9 mouse cellular contexts compared by ENCODE assay signal in genomic region chr2:14676885-14677516, GRCm38 (mm10).
A peak's percentile ranks its signal among the peaks of the same experiment; 100 is the strongest.
DNase-seq lines count a peak whose midpoint lies in the region; ATAC-seq lines count a peak whose summit lies in the region.
"Had no signal": no experiment of that assay in that cellular context is flagged by ENCODE, and none has a peak within 500 bp of the region (broad histone marks: within the 10 kb centered on the region; RNA-seq: fewer than 3 reads in every experiment).

No protein-coding gene starts in this region.

- H3K27me3 ChIP-seq in neural tube, embryonic 15.5 days (replicated peaks) = no peaks in the 10 kb centered on the region
- H3K27me3 ChIP-seq: embryonic facial prominence, embryonic 15.5 days had no signal

- WGBS in neural tube, embryonic 15.5 days = 24% methylated on average over 6 of the region's 6 CpGs

- H3K9me3 ChIP-seq in neural tube, embryonic 15.5 days (replicated peaks) = no peaks in the 10 kb centered on the region
- H3K9me3 ChIP-seq: embryonic facial prominence, embryonic 15.5 days had no signal

- no peak overlapping the region for H3K27ac ChIP-seq in neural tube, embryonic 15.5 days (replicated peaks)
- H3K27ac ChIP-seq: embryonic facial prominence, embryonic 15.5 days had no signal

- no peak overlapping the region for H3K4me2 ChIP-seq in neural tube, embryonic 15.5 days
- H3K4me2 ChIP-seq: embryonic facial prominence, embryonic 15.5 days had no signal

- no peak overlapping the region for H3K9ac ChIP-seq in neural tube, embryonic 15.5 days (replicated peaks)
- H3K9ac ChIP-seq: embryonic facial prominence, embryonic 15.5 days had no signal

- DNase-seq in neural tube, embryonic 10.5 days (ENCODE audit: extremely low spot score, low spot score) = peak; percentile 43
- peak; percentile 66 for DNase-seq in NIH3T3 (ENCODE audit: low read depth)
- DNase-seq in cerebellum, postnatal 14 days = peak; percentile 80 to 85
- DNase-seq in heart, adult 8-10 months (ENCODE audit: low spot score) = peak; percentile 9
- DNase-seq in kidney, adult 9 months = peak; percentile 52

- ATAC-seq in neural tube, embryonic 15.5 days (ENCODE audit: low FRiP score) = no peak
- peak; percentile 95 for ATAC-seq in megakaryocyte progenitor cell, adult 5-6 weeks (replicated peaks; ENCODE audit: poor library complexity)
- ATAC-seq in erythroid progenitor cell, adult 5-6 weeks (replicated peaks; ENCODE audit: low FRiP score, poor library complexity, severe bottlenecking) = no peak

- no peaks in the 10 kb centered on the region for H3K36me3 ChIP-seq in neural tube, embryonic 15.5 days
- H3K36me3 ChIP-seq: embryonic facial prominence, embryonic 15.5 days had no signal

- H3K4me1 ChIP-seq in neural tube, embryonic 15.5 days = no peaks in the 10 kb centered on the region
- H3K4me1 ChIP-seq: embryonic facial prominence, embryonic 15.5 days had no signal

- no peak overlapping the region for H3K4me3 ChIP-seq in neural tube, embryonic 15.5 days (replicated peaks)
- H3K4me3 ChIP-seq: embryonic facial prominence, embryonic 15.5 days had no signal

Comparison
In these comparisons a context has a peak if more than half of its experiments do, and no peak if none do; other contexts are left out.
1. DNase-seq: peak in every context shown above with its lines; median percentile 82 in cerebellum, postnatal 14 days; 66 in NIH3T3; 52 in kidney, adult 9 months; 43 in neural tube, embryonic 10.5 days; 9 in heart, adult 8-10 months.